Mouse (Mus musculus) kidney, postnatal 4 days (tissue): ENCODE measurements at regions not wholly inside any gene's neighbourhood (a gene's known extent, or its start where the extent isn't known, plus 50 kb on each side); places are given as distances from the start of the nearest gene placed in this dataset.

Experiments
- DNase-seq, 2 experiments: peaks; one replicate each; pipeline ENCODE4 v3.0.0; 2021; ENCODE audit warnings: mixed read lengths in 2 of 2

GRCm38 (mm10) chr11:55974224-55974875 lies 66.5 kb downstream of the Nmur2 start:
- DNase-seq = no peak

DNA sequence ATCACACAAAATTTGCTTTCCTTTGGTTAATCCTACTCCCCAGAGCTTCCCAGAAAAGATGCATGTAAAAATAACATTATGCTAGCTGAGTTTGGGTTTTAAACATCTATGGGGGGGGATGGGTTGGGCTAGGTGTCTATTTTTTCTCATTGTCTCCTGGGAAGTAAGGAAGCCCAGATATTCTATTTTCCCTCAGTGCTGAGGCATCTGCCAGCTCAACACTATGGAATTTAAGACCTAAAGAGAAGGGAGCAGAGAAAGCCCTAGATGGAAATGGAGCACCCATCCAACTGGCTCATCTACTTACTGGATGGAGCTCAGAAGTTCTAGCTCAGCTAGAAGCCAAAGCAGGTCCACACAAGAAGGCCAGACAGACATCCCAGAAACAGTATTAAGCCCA lies 74.2 kb downstream of the Nmur2 start:
- DNase-seq = no peak

DNA sequence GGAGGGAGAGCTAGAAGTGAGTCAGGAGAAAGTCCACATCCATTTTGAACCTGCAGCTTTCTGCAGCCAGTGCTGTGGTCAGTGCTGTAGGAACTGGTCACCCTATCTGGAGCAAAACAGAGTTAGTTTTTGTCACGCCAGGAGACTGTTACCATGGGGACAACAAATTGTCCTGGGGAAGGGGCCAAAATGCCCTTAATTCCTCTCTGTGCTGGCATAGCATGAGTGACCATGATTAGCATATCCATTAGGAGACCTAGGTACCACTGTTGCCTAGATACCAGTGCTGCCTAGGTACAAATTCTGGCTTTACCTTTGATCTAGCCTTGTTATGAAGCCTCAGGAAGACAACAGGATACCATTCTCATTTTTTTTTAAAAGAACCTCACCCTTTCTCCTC lies 82.4 kb downstream of the Nmur2 start:
- DNase-seq = no peak

DNA sequence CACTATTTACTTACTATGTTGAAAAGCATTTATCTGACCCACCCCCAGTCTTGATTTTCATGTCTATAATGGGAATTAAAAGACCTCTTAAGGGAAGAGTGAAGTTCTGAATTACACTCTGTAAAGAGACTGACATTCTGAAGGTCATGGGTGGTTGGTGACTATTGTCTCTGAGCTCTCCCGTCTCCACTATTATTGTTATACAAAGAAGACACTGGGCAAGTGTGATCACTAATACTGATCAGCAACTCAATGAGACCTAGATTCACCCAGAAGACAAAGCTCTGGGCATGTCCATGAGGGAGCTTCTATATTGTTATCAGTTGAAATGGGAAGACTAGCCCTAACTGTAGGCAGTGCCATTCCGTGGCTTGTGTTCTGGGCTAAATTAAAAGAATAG lies 83.5 kb downstream of the Nmur2 start:
- DNase-seq = no peak

DNA sequence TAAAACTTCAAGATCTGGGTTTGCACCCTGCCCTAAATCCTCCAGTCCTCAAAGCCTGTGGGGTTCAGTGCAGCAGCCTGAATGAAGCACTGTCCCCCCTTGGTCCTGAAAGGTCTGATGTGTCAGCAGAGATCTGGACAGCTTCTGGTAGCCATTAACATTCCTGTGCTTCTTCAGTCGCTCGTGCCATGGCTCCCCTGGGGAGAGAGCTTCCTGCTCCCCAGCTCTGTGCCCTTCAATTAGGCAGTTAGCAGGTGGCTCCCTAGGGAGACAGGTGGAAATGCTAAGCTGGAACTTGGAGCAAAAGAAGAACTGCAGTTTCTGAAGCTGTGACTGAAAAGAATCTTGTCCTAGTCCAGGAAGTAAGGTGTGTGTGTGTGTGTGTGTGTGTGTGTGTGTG lies 87.1 kb downstream of the Nmur2 start:
- no peak for DNase-seq

- no peak for DNase-seq
Measured at GRCm38 (mm10) chr11:55949596-55949995, 91.2 kb downstream of the Nmur2 start.

DNA sequence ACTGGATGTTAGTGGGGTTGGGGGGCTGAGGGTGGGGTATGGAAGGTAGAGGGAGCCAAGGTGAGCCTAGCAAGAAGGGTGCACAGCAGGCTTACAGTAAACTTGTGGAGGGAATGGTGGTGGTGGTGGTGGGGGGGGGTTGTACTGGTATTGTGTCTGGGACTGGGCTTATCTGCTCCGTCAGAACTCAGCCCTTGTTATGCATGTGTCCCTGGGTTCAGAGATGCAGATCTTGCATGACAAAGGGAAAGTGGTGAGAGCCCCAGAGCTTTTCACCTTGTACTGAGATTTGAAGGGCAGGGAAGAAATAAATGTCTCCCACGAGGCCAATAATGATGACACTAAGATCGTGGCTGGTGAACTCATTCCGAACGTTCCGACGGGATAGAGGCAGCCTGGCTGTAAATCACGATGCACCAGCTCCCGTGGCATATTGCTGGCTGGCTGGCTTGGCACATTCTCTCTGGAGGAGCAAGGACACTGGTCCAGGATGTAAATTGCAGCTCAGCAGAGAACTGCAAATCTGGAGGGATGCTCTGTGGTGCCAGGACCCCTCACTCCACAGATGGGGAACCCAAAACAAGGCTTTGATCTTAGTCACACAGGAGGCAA lies 94.1 kb downstream of the Nmur2 start:
- no peak for DNase-seq

DNA sequence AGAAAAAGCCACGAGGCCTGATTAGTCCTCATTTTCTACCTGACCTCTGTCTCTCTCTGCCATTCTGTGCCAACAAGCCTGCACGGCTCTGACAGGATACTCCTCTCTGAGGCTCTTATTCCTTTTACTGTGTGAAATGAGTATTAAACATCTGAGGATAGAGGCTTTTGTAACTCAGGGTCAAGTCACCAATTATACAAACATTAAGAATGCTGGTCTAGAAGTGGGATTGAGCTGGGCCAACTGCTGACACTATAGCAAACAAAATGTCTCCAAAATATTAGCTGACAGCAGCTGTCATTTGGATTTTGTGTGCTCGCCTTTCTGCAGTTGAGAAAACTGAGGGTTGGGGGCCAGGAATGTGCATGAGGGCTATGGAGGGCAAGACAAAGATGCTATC lies 94.8 kb downstream of the Nmur2 start:
- DNase-seq = no peak

DNA sequence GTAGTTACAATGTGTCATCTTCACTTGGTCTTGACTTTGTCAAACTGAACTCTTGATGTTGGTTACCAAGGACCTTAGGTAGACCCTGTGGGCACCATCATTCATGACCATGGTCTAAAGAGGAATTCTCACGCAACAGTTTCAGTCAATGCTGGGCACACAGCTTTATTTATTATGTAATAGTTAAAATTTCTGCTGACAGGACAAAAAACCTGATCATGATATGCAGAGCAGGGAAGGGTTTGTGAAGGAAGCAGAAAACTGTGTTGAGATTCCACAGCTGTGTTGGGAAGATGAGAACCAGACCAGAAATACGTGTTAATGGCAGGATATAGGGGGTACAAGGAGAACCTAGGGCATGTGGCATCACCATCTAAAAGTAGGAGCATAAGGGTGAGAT lies 100.8 kb downstream of the Nmur2 start:
- no peak for DNase-seq

DNA sequence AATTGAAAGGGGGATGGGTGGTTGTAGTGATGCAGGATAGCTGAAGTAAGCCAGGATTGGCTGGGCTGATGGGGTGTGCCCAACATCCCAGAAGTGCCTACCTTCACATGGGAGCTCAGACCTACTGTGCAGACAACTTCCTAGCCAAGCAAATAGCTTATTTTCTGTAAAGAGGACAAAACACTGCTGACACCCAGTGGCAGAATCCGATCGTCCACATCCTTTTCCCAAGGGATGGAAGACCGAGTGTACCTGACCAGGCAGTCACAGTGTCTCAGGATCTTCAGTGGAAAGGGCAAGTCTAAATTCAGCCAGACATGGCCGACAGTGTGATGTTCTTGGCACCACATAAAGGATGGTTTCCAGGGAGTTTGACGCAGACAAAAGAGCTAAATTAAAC lies 114.4 kb downstream of the Nmur2 start:
- DNase-seq = no peak

- DNase-seq = peak; percentile 3 to 5
Measured at GRCm38 (mm10) chr11:55919066-55919465, 121.7 kb downstream of the Nmur2 start.

GRCm38 (mm10) chr11:55918411-55918810 lies 122.4 kb downstream of the Nmur2 start:
- DNase-seq = no peak

DNA sequence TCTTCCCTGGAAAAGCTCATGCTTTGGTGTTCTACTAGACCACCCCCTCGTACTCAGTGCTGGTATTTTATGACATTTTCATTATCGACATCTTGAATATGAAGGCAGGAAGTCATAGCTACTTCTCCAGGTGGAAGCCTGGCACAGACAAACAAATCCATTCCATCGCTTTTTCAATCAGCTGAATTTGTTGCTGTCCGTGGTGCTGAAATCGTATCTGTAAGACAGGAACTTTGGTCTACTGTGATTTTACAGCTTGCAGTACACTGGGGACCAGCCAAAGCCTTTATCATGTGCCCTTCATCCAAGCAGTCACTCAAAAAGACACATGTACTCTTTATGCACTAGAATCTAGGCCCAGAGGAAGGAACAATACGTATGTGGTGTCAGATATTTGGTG lies 143.3 kb downstream of the Nmur2 start:
- DNase-seq = peak; percentile 71 to 74

DNA sequence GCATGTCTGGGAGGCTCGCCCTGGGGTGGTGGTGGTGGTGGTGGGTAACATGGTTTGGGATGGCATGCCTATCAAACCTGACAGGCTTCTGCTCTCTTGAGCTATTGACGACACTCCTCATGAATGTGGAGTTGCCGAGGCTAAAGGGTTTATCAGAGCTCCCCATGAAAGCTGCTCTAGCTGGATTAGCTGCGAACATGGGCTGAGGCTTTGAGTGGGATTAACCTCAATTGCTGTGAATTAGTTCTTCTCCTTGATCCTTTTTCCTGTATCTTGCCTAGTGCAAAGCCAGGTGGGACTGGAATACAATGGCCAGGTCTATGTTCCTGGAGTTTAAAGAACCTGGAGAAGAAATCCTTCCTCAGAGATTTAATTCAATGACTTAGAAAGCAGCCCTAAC lies 150.6 kb downstream of the Nmur2 start:
- no peak for DNase-seq

- DNase-seq = no peak
Measured at GRCm38 (mm10) chr11:55878631-55879030, 162.2 kb downstream of the Nmur2 start.

DNA sequence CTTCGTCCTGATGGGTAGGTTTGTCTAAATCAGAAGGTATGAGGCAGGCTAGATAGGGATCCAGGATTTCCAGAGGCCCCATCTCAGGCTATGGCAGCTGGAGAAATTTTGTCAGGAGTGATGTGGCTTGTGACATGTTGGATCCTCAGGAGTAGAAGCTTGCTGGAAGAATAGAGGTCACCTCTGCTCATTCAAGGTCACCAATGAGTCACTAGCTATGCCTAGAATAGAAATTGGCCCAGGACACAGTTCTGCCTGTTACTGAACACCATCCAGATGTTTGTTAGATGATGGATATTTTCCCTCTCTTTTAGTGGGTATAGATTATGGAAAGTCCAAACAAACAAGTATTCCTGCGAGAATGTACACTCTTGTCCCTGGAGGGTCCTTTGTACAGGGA lies 173.7 kb downstream of the Nmur2 start:
- no peak for DNase-seq

DNA sequence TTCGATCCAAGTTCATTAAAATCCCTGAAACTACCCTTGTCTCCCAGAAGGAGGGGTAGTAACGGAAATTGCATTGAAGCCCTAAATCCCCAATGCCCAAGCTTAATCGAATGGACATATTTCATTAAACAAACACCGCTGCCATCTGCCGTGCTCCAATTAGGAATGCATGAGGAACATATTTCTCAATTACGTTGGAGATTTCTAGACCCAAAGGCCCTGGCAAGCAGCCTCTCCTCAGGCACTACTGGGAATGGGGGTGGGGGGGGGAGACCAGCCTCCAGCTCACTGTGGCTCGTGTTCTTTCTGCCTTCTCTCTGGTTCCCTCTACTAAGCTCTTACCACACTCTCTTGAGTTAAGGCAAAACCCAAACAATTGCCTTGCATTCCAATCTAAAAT lies 181.6 kb downstream of the Nmur2 start:
- no peak for DNase-seq

DNA sequence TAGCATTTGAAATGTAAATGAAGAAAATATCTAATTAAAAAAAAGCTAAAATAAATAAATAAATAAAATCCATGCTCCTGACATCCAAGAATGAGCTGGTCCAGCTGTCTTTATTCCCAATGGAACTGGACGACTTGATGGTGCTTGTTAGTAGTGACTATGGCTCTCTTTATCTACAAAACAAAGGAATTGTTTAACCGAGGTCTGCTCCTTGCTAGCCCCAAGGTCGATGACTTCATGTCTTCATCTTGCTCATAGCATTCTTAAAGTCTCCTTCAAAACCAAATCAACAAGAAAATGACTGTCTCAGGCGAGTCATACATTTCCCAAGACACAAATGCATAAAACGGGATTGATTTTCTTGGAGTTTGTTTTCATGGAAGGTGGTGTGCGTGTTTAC lies 212.5 kb upstream of the Glra1 start:
- DNase-seq = no peak

DNA sequence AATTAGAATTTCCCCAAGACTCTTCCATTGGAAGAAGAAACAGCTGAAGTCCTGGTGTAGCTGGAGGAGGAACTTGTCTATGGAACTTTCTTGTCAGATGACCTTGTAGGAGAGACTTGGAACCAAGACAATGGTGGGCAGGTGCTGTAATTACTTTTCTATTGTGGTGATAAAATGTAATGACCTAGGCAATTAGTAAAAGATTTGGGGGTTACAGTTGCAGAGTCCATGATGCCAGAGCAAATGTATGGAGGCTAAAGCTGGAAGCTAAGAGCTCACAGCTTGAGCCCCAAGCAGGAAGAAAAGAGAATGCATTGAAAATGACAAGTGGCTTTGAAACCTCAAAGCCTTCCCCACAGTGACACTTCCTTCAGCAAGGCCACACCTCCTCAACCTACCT lies 208.6 kb upstream of the Glra1 start:
- no peak for DNase-seq

DNA sequence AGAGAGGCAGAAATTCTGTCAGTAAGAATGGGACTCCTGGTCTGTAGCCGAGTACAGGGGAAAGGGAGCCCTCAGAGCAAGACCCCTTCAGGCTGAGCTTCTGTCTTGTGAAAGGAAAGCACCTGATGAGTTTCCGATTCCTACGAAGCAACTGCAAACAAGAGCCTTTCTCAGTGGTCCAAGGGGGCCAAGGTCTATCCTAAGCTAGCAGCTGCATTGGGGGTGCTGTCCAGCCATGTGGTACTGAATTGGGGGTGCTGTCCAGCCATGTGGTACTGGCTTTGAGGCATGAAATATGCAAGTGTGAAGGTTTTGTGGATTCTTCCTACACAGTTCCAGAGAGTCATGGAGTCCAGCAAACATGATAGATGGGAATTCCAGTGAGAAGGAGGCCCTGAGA lies 202.7 kb upstream of the Glra1 start:
- DNase-seq = peak; percentile 41 to 45

DNA sequence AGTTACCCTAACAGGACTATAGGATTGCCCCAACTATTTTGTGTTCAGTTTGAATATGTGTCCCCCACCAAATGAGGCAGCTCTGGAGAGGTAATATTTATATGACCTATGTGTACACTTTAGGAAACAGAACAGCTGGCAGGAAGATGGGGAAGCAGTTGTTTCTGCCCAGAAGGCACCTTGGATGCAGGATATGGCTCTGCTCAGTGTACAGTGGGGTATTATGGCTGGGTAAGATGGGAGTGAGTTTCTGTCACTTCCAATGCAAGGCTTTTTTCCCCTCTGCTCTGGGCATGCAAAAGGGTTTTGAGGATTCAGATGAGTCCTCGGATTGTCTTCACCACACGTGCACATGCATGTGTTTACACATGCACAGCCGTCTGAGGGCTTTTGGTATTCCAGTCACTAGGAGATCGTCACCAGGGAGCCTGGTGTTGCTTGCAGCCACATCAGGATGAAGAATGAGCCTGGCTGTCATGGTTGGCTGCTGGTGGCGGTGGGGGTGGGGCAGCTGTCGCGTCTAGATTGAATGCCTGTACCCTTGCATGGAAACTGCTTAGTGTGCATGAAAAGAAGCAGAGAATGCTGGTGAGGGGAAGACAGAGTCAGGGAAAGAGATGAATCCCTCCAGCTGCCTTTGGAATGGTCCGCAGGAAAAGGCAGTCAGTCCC lies 183.3 kb upstream of the Glra1 start:
- peak; percentile 43 to 54 for DNase-seq

- peak in 1 of 2 experiments; percentile 4 for DNase-seq
Measured at GRCm38 (mm10) chr11:55789638-55790037, 181.6 kb upstream of the Glra1 start.

DNA sequence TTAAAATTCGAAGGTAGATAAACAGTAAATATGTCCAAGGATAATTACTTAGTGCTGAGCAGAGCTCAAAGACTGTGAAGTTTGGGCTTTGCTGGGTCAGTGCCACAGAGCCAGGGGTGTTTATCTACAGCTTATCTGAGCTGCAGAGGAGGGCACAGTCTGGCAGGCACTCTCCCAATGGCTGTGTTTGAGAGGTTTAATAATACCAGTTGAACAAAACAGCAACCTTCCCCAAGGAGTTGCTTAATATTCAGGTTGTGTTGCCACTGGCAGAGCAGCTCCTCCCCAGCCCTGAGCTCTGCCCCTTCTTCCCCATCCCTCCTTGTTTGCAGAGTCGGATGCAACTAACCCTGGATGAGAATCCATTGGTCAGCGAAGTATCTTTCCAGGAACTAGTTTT lies 173.0 kb upstream of the Glra1 start:
- no peak for DNase-seq

DNA sequence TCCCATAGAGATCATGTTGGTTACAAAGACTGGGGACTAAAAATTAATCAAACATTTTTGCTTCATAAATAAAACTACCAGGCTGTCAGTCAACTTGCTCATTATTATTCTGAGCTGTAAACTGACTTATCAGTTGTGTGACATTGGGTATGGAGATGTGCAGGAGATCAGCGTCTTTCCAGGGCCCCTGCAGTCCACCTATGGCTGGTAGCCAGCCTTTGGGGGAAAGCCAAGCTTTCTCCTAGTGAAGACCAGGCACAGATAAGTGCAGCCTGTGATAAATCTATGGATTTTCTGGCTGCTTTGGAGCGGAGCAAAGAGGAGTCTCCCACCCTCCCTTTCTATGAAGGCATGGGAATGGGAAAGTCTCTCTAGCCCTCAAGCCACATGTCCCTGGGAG lies 172.0 kb upstream of the Glra1 start:
- DNase-seq = no peak

- no peak for DNase-seq
Measured at GRCm38 (mm10) chr11:55773283-55773682, 165.3 kb upstream of the Glra1 start.
